Mouse (Mus musculus): ENCODE results near the gene Arhgef40.

GRCm38 (mm10) chr14:52020486-52021137 is 36.1 kb downstream of the Arhgef40 start, which contains the start of gene Zfp219:
- no peak for TF ChIP-seq POLR2A (IDR thresholded peaks at IDR 0.05; ENCODE audit: borderline replicate concordance, insufficient read depth, low read length)
- peak; percentile 61; the same call in 1 of the 2 replicates for TF ChIP-seq CTCF (IDR thresholded peaks at IDR 0.05; ENCODE audit: borderline replicate concordance, insufficient read depth, low read depth, low read length)

Data from cerebellum, adult 2 months (tissue).